Mouse (Mus musculus) adrenal gland, adult 8-10 months (tissue): ENCODE measurements at regions not wholly inside any gene's neighbourhood (a gene's known extent, or its start where the extent isn't known, plus 50 kb on each side); places are given as distances from the start of the nearest gene placed in this dataset.
A peak's percentile ranks its signal among the peaks of the same experiment; 100 is the strongest.

Experiments used
- DNase-seq: peaks from one replicate; pipeline ENCODE4 v3.0.0; 2022

- DNase-seq = peak; percentile 59
Measured at GRCm38 (mm10) chr1:166576651-166577050, 70.8 kb downstream of the Gm4847 start.

GRCm38 (mm10) chr1:166571776-166572175 lies 74.4 kb upstream of the Gm4846 start:
- no peak for DNase-seq
